Mouse (Mus musculus): ENCODE data around the gene Adam12.

- TF ChIP-seq CTCF (conservative IDR thresholded peaks at IDR 0.05; ENCODE audit: insufficient read depth, insufficient read length, low read depth, low read length) (no peak), POLR2A (IDR thresholded peaks at IDR 0.05; ENCODE audit: low read depth, low read length) (no peak)
Observed at GRCm38 (mm10) chr7:133859548-133859947, 372.4 kb downstream of the Adam12 start.
